Mouse (Mus musculus): ENCODE results near the gene Tnpo1. TPM values are rescaled to one million over a fixed set of nuclear protein-coding genes. Genes with fewer than 3 reads are reported as not detected.

Tnpo1 gene
- 32.2 and 34.9 TPM in 2 replicates for polyA plus RNA-seq (2014; fragmentation: Nextera tagmentation; extraction: Ambion mirVana)

DNA sequence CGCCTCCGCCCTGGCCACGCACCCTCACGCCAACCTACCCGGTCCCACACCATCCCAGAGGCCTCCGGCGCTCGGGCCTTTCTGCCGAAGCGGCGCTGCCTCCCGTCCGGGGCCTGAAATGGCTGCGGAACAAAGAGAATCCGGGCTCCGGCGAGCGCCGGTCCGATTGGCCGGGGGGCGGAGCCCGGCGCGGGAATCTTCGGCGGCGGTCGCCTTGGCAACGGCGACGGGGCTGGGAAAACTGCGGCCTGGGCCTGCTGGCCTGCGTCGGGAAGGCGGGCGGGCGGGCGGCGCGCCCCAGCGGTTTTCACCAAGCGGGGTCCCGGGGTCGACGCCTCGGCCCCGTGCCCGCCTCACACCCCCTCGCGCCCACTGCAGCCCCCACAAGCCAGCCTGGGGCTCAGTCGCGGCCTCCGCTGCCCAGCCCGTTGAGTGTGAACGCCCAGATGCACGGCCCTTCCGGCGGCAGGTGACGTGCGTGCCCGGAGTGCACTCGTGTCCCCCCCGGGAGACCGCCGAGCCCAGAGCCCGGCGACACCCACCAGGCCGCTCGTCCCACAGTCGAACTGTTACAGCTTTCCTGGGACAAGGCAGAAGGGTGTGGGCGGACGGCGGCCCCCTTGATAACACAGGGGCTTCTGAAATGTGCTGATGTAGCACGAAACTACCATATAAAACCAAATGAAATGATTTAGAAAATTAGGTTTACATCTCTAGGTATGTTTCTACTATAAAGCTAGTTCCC lies at the start of gene Tnpo1:
Gene Tnpo1 (minus strand): TSS at position 172 of the 745 bp plus-strand sequence.
- H3K4me1 ChIP-seq (replicated peaks; ENCODE audit: control insufficient read depth, insufficient read depth, low read length) = peaks cover 8% of the 10 kb centered on the region; the same call in 1 of the 2 replicates
- WGBS = under 1% methylated on average over 72 of the region's 75 CpGs
- peak within 1 kb of the TSS; percentile 70 for H3K4me2 ChIP-seq
- peak within 1 kb of the TSS; percentile 99 for H3K9ac ChIP-seq (ENCODE audit: low read depth, low read length)
- H3K27ac ChIP-seq (ENCODE audit: low read depth, low read length) = peak within 1 kb of the TSS; percentile 90
- no peaks in the 10 kb centered on the region for H3K9me3 ChIP-seq (ENCODE audit: control insufficient read depth, low read length)
- peak within 1 kb of the TSS; percentile 99 for H3K4me3 ChIP-seq (ENCODE audit: low read depth, low read length)
- H3K27me3 ChIP-seq (replicated peaks; ENCODE audit: control insufficient read depth, insufficient read depth, low read length) = no peaks in the 10 kb centered on the region
- ATAC-seq (replicated peaks; ENCODE audit: low FRiP score) = peak; percentile 91
- peaks cover 4% of the 10 kb centered on the region; the same call in 1 of the 2 replicates for H3K36me3 ChIP-seq (ENCODE audit: control insufficient read depth, insufficient read depth, low read length)
- peak; percentile 94 for DNase-seq (ENCODE audit: low spot score)

DNA sequence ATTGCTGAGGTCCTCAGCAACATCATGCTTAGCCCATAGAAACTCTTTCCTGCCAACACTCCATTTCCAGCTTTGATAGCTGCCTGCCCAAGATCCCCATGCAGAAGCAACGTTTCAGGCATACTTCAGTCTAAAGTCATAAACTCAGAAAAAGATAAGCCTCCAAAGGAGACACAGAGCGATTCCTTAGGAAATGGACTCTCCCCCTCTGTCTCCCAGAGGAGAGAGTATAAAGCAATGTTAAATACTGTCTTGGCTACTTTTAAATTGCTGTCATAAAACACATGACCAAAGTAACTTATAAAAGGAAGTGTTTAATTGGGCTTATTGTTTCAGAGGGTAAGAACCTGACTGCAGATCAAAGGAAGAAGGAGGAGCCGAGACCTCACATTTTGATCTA lies 45.9 kb upstream of the Tnpo1 start:
- WGBS = 69% methylated on average over 3 of the region's 3 CpGs
- Histone ChIP-seq H3K27me3 (replicated peaks; ENCODE audit: control insufficient read depth, insufficient read depth, low read length) (no peaks in the 10 kb centered on the region), H3K4me2 (no peak overlapping the region), H3K4me1 (replicated peaks; ENCODE audit: control insufficient read depth, insufficient read depth, low read length) (peaks cover 9% of the 10 kb centered on the region), H3K9me3 (ENCODE audit: control insufficient read depth, low read length) (no peaks in the 10 kb centered on the region), H3K27ac (ENCODE audit: low read depth, low read length) (no peak overlapping the region), H3K36me3 (ENCODE audit: control insufficient read depth, insufficient read depth, low read length) (no peaks in the 10 kb centered on the region), H3K9ac (ENCODE audit: low read depth, low read length) (no peak overlapping the region), H3K4me3 (ENCODE audit: low read depth, low read length) (no peak overlapping the region)
- ATAC-seq (replicated peaks; ENCODE audit: low FRiP score) = no peak
- DNase-seq (ENCODE audit: low spot score) = no peak

DNA sequence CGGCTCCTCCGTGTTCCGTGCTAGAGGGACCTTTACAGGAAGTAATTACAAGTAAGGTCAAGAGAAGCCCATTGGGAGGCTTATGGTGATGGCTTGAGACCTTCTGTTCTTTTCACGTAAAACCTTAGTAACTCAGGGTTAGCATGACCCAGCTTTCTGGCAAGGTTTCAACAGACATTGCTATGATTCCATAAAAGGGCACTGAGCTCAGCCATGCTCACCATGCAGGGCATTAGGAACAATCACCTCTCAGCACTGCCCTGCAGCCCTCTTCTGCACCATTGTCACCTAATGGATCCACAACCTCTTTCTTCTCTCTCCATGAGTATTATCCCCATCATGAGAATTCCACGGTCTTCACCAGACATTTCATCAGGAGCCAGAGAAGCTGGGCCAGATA lies 45.5 kb upstream of the Tnpo1 start:
- no peak overlapping the region for H3K4me2 ChIP-seq
- 78% methylated on average over 5 of the region's 5 CpGs for WGBS
- H3K9ac ChIP-seq (ENCODE audit: low read depth, low read length) = no peak overlapping the region
- H3K36me3 ChIP-seq (ENCODE audit: control insufficient read depth, insufficient read depth, low read length) = no peaks in the 10 kb centered on the region
- peaks cover 9% of the 10 kb centered on the region for H3K4me1 ChIP-seq (replicated peaks; ENCODE audit: control insufficient read depth, insufficient read depth, low read length)
- ATAC-seq (replicated peaks; ENCODE audit: low FRiP score) = no peak
- H3K27me3 ChIP-seq (replicated peaks; ENCODE audit: control insufficient read depth, insufficient read depth, low read length) = no peaks in the 10 kb centered on the region
- DNase-seq (ENCODE audit: low spot score) = no peak
- H3K27ac ChIP-seq (ENCODE audit: low read depth, low read length) = no peak overlapping the region
- H3K9me3 ChIP-seq (ENCODE audit: control insufficient read depth, low read length) = no peaks in the 10 kb centered on the region
- no peak overlapping the region for H3K4me3 ChIP-seq (ENCODE audit: low read depth, low read length)

DNA sequence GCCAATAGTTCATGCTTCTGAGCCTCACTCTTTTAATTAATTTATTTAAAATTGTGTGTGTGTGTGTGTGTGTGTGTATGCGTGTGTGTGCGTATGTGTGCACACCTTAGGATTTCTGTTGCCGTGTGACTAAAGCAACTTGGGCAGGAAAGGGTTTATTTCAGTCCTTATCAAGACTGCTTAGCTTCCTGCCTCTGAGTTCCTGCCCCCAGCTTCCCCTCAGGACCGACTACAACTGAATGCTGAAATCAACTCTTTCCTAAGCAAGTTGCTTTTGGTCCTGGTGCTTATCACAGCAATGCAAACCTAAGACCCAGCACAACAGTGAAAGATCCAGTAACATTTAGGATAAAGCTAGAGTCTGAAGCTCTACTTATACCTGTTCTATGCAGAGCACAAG lies 42.3 kb upstream of the Tnpo1 start:
- H3K4me3 ChIP-seq (ENCODE audit: low read depth, low read length) = no peak overlapping the region
- H3K27ac ChIP-seq (ENCODE audit: low read depth, low read length) = no peak overlapping the region; the same call in 1 of the 2 replicates
- DNase-seq (ENCODE audit: low spot score) (no peak), ATAC-seq (replicated peaks; ENCODE audit: low FRiP score) (no peak)
- H3K4me1 ChIP-seq (replicated peaks; ENCODE audit: control insufficient read depth, insufficient read depth, low read length) = peaks cover 9% of the 10 kb centered on the region
- no peaks in the 10 kb centered on the region for H3K9me3 ChIP-seq (ENCODE audit: control insufficient read depth, low read length)
- no peaks in the 10 kb centered on the region for H3K36me3 ChIP-seq (ENCODE audit: control insufficient read depth, insufficient read depth, low read length)
- H3K27me3 ChIP-seq (replicated peaks; ENCODE audit: control insufficient read depth, insufficient read depth, low read length) = no peaks in the 10 kb centered on the region
- peak overlapping the region; percentile 33; the same call in 1 of the 2 replicates for H3K4me2 ChIP-seq
- 29% methylated on average over 4 of the region's 4 CpGs for WGBS
- H3K9ac ChIP-seq (ENCODE audit: low read depth, low read length) = no peak overlapping the region

DNA sequence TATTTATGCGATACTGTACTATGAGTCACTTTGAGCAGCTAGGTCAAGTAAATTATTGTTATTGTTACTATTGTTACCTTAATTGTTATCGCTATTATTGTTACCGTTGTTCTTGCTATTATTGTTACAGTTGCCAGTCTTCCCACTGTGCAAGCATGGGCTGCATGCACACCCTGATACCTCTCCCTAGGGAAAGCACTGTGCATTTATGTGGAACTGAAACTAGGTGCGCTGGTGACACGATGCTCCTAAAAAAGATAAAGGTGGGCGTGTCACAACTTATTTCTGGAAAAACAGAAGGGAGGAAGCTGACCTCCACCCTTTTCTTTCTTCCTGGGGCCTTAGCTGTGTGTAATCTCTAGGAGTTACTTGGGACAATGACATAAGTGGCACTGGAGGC lies 41.8 kb upstream of the Tnpo1 start:
- H3K4me1 ChIP-seq (replicated peaks; ENCODE audit: control insufficient read depth, insufficient read depth, low read length) = peaks cover 9% of the 10 kb centered on the region
- no peak overlapping the region for H3K9ac ChIP-seq (ENCODE audit: low read depth, low read length)
- H3K4me3 ChIP-seq (ENCODE audit: low read depth, low read length) = no peak overlapping the region
- no peak for ATAC-seq (replicated peaks; ENCODE audit: low FRiP score)
- 58% methylated on average over 6 of the region's 6 CpGs for WGBS
- no peaks in the 10 kb centered on the region for H3K9me3 ChIP-seq (ENCODE audit: control insufficient read depth, low read length)
- H3K4me2 ChIP-seq = peak overlapping the region; percentile 33; the same call in 1 of the 2 replicates
- H3K27ac ChIP-seq (ENCODE audit: low read depth, low read length) = no peak overlapping the region; the same call in 1 of the 2 replicates
- no peak for DNase-seq (ENCODE audit: low spot score)
- no peaks in the 10 kb centered on the region for H3K27me3 ChIP-seq (replicated peaks; ENCODE audit: control insufficient read depth, insufficient read depth, low read length)
- H3K36me3 ChIP-seq (ENCODE audit: control insufficient read depth, insufficient read depth, low read length) = no peaks in the 10 kb centered on the region

DNA sequence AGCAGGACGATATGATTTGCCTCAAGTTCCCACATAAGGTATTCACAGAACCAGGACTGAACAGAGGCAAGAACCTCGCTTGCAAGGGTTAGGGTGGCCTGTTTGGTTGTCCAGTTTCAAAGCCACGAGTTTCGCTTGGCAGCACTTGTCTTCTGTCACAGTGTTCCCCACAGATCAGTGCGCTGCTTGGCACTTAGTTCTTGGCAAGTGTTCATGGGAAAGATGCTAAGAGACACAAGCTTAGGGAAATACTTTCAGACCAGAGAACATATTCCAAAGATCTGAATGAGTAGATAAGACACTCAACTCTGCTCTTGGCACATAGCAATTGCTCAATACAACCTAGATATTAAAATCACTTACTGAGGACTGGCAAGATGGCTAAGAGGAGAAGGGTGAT lies 40.4 kb upstream of the Tnpo1 start:
- no peak for DNase-seq (ENCODE audit: low spot score)
- Histone ChIP-seq H3K4me1 (replicated peaks; ENCODE audit: control insufficient read depth, insufficient read depth, low read length) (peaks cover 9% of the 10 kb centered on the region), H3K27ac (ENCODE audit: low read depth, low read length) (no peak overlapping the region), H3K9ac (ENCODE audit: low read depth, low read length) (no peak overlapping the region), H3K36me3 (ENCODE audit: control insufficient read depth, insufficient read depth, low read length) (no peaks in the 10 kb centered on the region), H3K9me3 (ENCODE audit: control insufficient read depth, low read length) (no peaks in the 10 kb centered on the region), H3K27me3 (replicated peaks; ENCODE audit: control insufficient read depth, insufficient read depth, low read length) (no peaks in the 10 kb centered on the region), H3K4me2 (no peak overlapping the region), H3K4me3 (ENCODE audit: low read depth, low read length) (no peak overlapping the region)
- 89% methylated on average over 5 of the region's 5 CpGs for WGBS
- no peak for ATAC-seq (replicated peaks; ENCODE audit: low FRiP score)

DNA sequence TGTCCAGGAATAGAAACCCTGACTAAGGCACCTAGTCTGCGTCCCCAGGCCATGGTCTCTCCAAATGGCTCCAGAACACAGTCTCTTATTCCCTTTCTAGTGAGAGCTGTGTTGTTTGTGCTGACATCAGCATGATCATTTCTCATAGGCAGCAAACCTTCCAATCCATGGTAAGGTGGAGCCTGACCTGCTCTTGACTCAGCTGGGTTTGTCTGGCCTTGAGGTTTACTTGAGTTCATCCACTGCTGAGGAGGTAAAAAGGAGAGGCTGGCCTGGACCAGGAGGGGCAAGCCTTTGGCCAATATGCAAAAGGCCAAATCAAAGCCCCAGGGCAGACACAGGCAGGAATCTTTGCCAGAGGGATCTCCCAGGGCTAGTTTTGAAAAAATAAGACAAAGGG lies 37.4 kb upstream of the Tnpo1 start:
- H3K4me2 ChIP-seq = no peak overlapping the region
- H3K4me1 ChIP-seq (replicated peaks; ENCODE audit: control insufficient read depth, insufficient read depth, low read length) = peaks cover 6% of the 10 kb centered on the region
- H3K27ac ChIP-seq (ENCODE audit: low read depth, low read length) = no peak overlapping the region
- 74% methylated on average over 1 of the region's 1 CpGs for WGBS
- H3K9ac ChIP-seq (ENCODE audit: low read depth, low read length) = no peak overlapping the region
- no peaks in the 10 kb centered on the region for H3K36me3 ChIP-seq (ENCODE audit: control insufficient read depth, insufficient read depth, low read length)
- no peak overlapping the region for H3K4me3 ChIP-seq (ENCODE audit: low read depth, low read length)
- ATAC-seq (replicated peaks; ENCODE audit: low FRiP score) (no peak), DNase-seq (ENCODE audit: low spot score) (no peak)
- H3K9me3 ChIP-seq (ENCODE audit: control insufficient read depth, low read length) = no peaks in the 10 kb centered on the region
- no peaks in the 10 kb centered on the region for H3K27me3 ChIP-seq (replicated peaks; ENCODE audit: control insufficient read depth, insufficient read depth, low read length)

DNA sequence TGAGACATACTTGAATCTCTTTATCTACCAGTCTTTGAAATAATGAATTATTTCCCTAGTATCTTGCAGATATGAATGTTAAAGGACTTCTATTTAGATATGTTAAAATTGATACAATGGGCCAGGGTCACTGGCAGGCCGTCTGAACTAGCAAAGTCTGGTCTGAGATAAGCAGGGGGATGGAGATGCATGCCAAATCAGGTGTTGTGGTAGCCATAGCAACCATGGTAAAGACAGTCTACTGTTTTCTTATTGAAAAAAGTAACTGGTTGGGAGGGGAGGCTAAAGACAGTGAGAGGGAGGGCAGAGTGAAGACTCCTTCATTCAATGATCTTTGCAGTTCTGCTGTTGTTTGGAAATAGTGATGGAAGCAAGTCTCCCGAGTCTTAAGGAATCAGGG lies 32.0 kb upstream of the Tnpo1 start:
- ATAC-seq (replicated peaks; ENCODE audit: low FRiP score) (no peak), DNase-seq (ENCODE audit: low spot score) (no peak)
- Histone ChIP-seq H3K27ac (ENCODE audit: low read depth, low read length) (no peak overlapping the region), H3K4me3 (ENCODE audit: low read depth, low read length) (no peak overlapping the region), H3K4me1 (replicated peaks; ENCODE audit: control insufficient read depth, insufficient read depth, low read length) (peaks cover 7% of the 10 kb centered on the region; the same call in 1 of the 2 replicates), H3K36me3 (ENCODE audit: control insufficient read depth, insufficient read depth, low read length) (no peaks in the 10 kb centered on the region), H3K27me3 (replicated peaks; ENCODE audit: control insufficient read depth, insufficient read depth, low read length) (no peaks in the 10 kb centered on the region), H3K4me2 (no peak overlapping the region), H3K9ac (ENCODE audit: low read depth, low read length) (no peak overlapping the region), H3K9me3 (ENCODE audit: control insufficient read depth, low read length) (no peaks in the 10 kb centered on the region)
- WGBS = 62% methylated on average over 2 of the region's 2 CpGs

DNA sequence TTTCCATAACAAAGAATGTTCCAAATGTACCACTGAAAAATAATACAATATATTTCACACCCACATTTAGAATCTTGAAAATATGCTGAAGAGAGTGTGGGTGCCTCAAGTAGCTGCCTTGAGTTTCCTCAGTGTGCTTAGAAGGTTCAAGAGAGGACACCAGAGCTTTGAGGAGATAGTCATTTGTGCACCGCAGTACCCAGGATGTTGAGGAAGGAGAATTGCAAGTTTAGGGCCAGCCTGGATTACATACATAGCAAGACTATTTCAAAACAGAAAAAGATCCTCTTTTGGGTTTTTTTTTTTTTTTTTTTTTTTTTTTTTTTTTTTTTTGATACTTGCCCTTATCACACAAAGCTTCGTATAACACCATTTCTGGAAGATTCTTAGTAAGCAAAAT lies 30.0 kb upstream of the Tnpo1 start:
- ATAC-seq (replicated peaks; ENCODE audit: low FRiP score) (no peak), DNase-seq (ENCODE audit: low spot score) (no peak)
- no peaks in the 10 kb centered on the region for H3K27me3 ChIP-seq (replicated peaks; ENCODE audit: control insufficient read depth, insufficient read depth, low read length)
- peaks cover 7% of the 10 kb centered on the region; the same call in 1 of the 2 replicates for H3K4me1 ChIP-seq (replicated peaks; ENCODE audit: control insufficient read depth, insufficient read depth, low read length)
- H3K4me3 ChIP-seq (ENCODE audit: low read depth, low read length) = no peak overlapping the region
- WGBS = 63% methylated on average over 2 of the region's 2 CpGs
- no peaks in the 10 kb centered on the region for H3K9me3 ChIP-seq (ENCODE audit: control insufficient read depth, low read length)
- no peaks in the 10 kb centered on the region for H3K36me3 ChIP-seq (ENCODE audit: control insufficient read depth, insufficient read depth, low read length)
- no peak overlapping the region for H3K9ac ChIP-seq (ENCODE audit: low read depth, low read length)
- no peak overlapping the region for H3K27ac ChIP-seq (ENCODE audit: low read depth, low read length)
- no peak overlapping the region for H3K4me2 ChIP-seq
